Mouse (Mus musculus) subcutaneous adipose tissue, adult 2 months (tissue): ENCODE results near the gene Appl1. TPM values are rescaled to one million over a fixed set of nuclear protein-coding genes. Genes with fewer than 3 reads are reported as not detected.

Source experiments
- polyA plus RNA-seq: library from polyadenylated mRNA; depleted of rRNA; stranded (reverse); fragments of >200 nt; gene quantifications from 2 replicates; pipeline ENCODE4 v1.2.3, GENCODE M21; 2012; ENCODE audit warnings: low replicate concordance; rRNA removed

Appl1 gene
- 5.6 and 10.7 TPM in 2 replicates for polyA plus RNA-seq

GRCm38 (mm10) chr14:26971106-26971789, at the start of gene Appl1:
TSS of gene Appl1 (minus strand) at chr14:26971232.

GRCm38 (mm10) chr14:26994211-26994741, 23.2 kb upstream of the Appl1 start, which contains the start of gene Hesx1:
TSS of gene Hesx1 (plus strand) at chr14:26994416.

GRCm38 (mm10) chr14:26894392-26894791, 76.6 kb downstream of the Appl1 start, which contains the start of gene Asb14:
TSS of gene Asb14 (plus strand) at chr14:26894557.

Other genes starting within 250 kb of the Appl1 start
- not detected in 2 replicates for gene Asb14, start 76.7 kb downstream of the Appl1 start, polyA plus RNA-seq
- gene Hesx1, start 23.2 kb upstream of the Appl1 start, polyA plus RNA-seq: 0.17 and 0.37 TPM in 2 replicates
- 5.5 and 12.9 TPM in 2 replicates for gene Il17rd, start 67.7 kb upstream of the Appl1 start, polyA plus RNA-seq
- gene Arhgef3, start 143.7 kb upstream of the Appl1 start, polyA plus RNA-seq: 20.3 and 22.7 TPM in 2 replicates